Mouse (Mus musculus) lung, postnatal 0 days (tissue): Measurements from ENCODE around the gene Rnf215.

Source experiments
- CTCF ChIP-seq: IDR thresholded peaks from 2 replicates; pipeline ENCODE4 v1.5.1; 2016; ENCODE audit warnings: antibody characterized with exemption, mild to moderate bottlenecking
- EP300 ChIP-seq: IDR thresholded peaks from 2 replicates; pipeline ENCODE4 v1.6.1; 2016; ENCODE audit warnings: antibody characterized with exemption, mild to moderate bottlenecking, control low read depth

DNA sequence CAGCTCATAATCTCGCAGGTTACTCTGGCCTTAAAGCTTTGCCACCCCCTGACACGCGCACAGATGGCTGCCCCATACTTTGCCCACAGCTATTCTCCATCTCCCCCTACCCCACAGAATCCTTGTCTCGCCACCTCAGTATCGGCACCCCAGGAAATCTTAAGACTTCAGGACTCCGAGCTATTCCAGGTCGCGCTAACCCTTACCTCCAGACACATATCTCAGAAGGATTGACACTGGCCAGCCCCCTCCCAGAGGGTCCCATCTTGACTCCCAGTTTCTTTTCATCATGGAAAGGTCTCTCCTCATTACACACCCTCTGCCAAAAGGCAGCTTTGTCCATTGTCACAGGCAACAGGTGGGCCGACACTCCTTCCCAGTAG is 52.3 kb downstream of the Rnf215 start:
- TF ChIP-seq CTCF (no peak), EP300 (no peak)
